Mouse (Mus musculus) urinary bladder, postnatal 25 days (tissue): ENCODE data around the gene Ero1lb.
A peak's percentile ranks its signal among the peaks of the same experiment; 100 is the strongest.
"Not testable (repeated sequence)": the region's sequence is repeated elsewhere in the genome, so short reads cannot be mapped to it uniquely, and the experiment has no call there.

Experiments
- DNase-seq: peaks from one replicate; pipeline ENCODE4 v3.0.0; 2022; ENCODE audit warnings: low spot score

Ero1lb gene

GRCm38 (mm10) chr13:12574979-12575536 lies 9.4 kb downstream of the Ero1lb start:
- DNase-seq = no peak

- no peak for DNase-seq
These were observed 12.5 kb downstream of the Ero1lb start for GRCm38 (mm10) chr13:12578145-12578544.

- peak; percentile 48 for DNase-seq
These were observed 23.3 kb downstream of the Ero1lb start for GRCm38 (mm10) chr13:12589003-12589402.

GRCm38 (mm10) chr13:12597075-12597474 lies 31.4 kb downstream of the Ero1lb start:
- not testable (repeated sequence) for DNase-seq

GRCm38 (mm10) chr13:12610206-12610605 lies 44.5 kb downstream of the Ero1lb start:
- not testable (repeated sequence) for DNase-seq

- not testable (repeated sequence) for DNase-seq
These were observed 48.4 kb downstream of the Ero1lb start for GRCm38 (mm10) chr13:12614026-12614425.

GRCm38 (mm10) chr13:12614591-12614990 lies 48.9 kb downstream of the Ero1lb start:
- DNase-seq = not testable (repeated sequence)

- not testable (repeated sequence) for DNase-seq
These were observed 49.3 kb downstream of the Ero1lb start for GRCm38 (mm10) chr13:12615014-12615413.

GRCm38 (mm10) chr13:12616489-12616888 lies 50.8 kb downstream of the Ero1lb start:
- DNase-seq = not testable (repeated sequence)

GRCm38 (mm10) chr13:12619808-12620207 lies 54.1 kb downstream of the Ero1lb start:
- DNase-seq = not testable (repeated sequence)

GRCm38 (mm10) chr13:12626061-12626460 lies 60.4 kb downstream of the Ero1lb start:
- DNase-seq = not testable (repeated sequence)

GRCm38 (mm10) chr13:12627746-12628145 lies 62.1 kb downstream of the Ero1lb start:
- DNase-seq = not testable (repeated sequence)

GRCm38 (mm10) chr13:12628181-12628580 lies 62.5 kb downstream of the Ero1lb start:
- not testable (repeated sequence) for DNase-seq

GRCm38 (mm10) chr13:12630252-12630651 lies 64.6 kb downstream of the Ero1lb start:
- not testable (repeated sequence) for DNase-seq

GRCm38 (mm10) chr13:12634941-12635588 lies 69.4 kb downstream of the Ero1lb start:
- DNase-seq = not testable (repeated sequence)

- not testable (repeated sequence) for DNase-seq
These were observed 77.1 kb downstream of the Ero1lb start for GRCm38 (mm10) chr13:12642795-12643194.

- not testable (repeated sequence) for DNase-seq
These were observed 81.0 kb downstream of the Ero1lb start for GRCm38 (mm10) chr13:12646676-12647075.

- DNase-seq = peak; percentile 57
These were observed 84.6 kb downstream of the Ero1lb start for GRCm38 (mm10) chr13:12650020-12650876.

- DNase-seq = peak; percentile 38
These were observed 85.2 kb downstream of the Ero1lb start for GRCm38 (mm10) chr13:12650877-12651176.
